In genomic region chr4:35820701-35821100, GRCm38 (mm10) we compare ENCODE assay signal across 21 mouse cellular contexts.
DNase-seq lines count a peak whose midpoint lies in the region; ATAC-seq lines count a peak whose summit lies in the region.
"Had no signal": no experiment of that assay in that cellular context is flagged by ENCODE, and none has a peak within 500 bp of the region (broad histone marks: within the 10 kb centered on the region; RNA-seq: fewer than 3 reads in every experiment).

No protein-coding gene starts in this region.

- intact Hi-C loops in left cerebral cortex, postnatal 4 days (cut with DNase I): no loop called here

- peak; percentile 10 for DNase-seq in cerebellum, adult 11-12 months
- DNase-seq in cerebellum, postnatal 25 days: no peak
- DNase-seq in frontal cortex, postnatal 10 days (ENCODE audit: low spot score in 2 of 2): no peak
- DNase-seq in left cerebral cortex, adult 11 months (ENCODE audit: low spot score): peak; percentile 37
- DNase-seq in left cerebral cortex, postnatal 4 days: no peak
- DNase-seq in lung, postnatal 4 days: no peak
- DNase-seq: adrenal gland, adult 8-10 months; cerebellum, adult 11 months; heart, adult 2 months; kidney, adult 9 months; kidney, postnatal 10 days; liver; lung, adult 2 months; lung, postnatal 10 days; midbrain, embryonic 14.5 days; right cerebral cortex, postnatal 14 days; thymus, postnatal 14 days had no signal

- ATAC-seq in frontal cortex, adult (ENCODE audit: low TSS enrichment): peak; percentile 97
- ATAC-seq: activated CD4-positive, CD25-positive, alpha-beta regulatory T cell, adult 4 months; forebrain, embryonic 13.5 days; intestine, postnatal 0 days had no signal

Comparison
In these comparisons a context has a peak if more than half of its experiments do, and no peak if none do; other contexts are left out.
1. DNase-seq: peak in cerebellum, adult 11-12 months (single experiment) and left cerebral cortex, adult 11 months (single experiment); none in cerebellum, postnatal 25 days (0 of 2), frontal cortex, postnatal 10 days (0 of 2), left cerebral cortex, postnatal 4 days (single experiment) and lung, postnatal 4 days (0 of 2).